Mouse (Mus musculus): ENCODE results near the gene Tnfaip1. TPM values are rescaled to one million over a fixed set of nuclear protein-coding genes. Genes with fewer than 3 reads are reported as not detected.
"Not testable (repeated sequence)": the region's sequence is repeated elsewhere in the genome, so short reads cannot be mapped to it uniquely, and the experiment has no call there.

Tnfaip1 gene
- polyA plus RNA-seq, 1 experiment from 2014 or later, result 82.9 TPM

DNA sequence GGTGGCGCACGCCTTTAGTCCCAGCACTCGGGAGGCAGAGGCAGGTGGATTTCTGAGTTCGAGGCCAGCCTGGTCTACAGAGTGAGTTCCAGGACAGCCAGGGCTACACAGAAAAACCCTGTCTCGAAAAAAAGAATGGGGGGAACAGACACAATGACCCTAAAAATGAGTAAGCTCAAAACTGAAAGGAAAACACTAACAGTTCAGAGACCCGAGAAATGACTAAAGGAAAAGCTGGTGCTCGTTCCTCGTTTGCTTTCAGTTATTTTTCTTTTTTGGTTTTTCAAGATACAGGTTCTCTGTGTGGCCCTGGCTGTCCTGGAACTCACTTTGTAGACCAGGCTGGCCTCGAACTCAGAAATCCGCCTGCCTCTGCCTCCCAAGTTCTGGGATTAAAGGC lies 4.6 kb downstream of the Tnfaip1 start:
- H3K4me3 ChIP-seq (ENCODE audit: low read depth, low read length); H3K4me1 ChIP-seq (ENCODE audit: control insufficient read depth, insufficient read depth, low read length); H3K9ac ChIP-seq (replicated peaks; ENCODE audit: low read depth, low read length); H3K4me2 ChIP-seq (replicated peaks; ENCODE audit: low read depth, low read length); H3K9me3 ChIP-seq (ENCODE audit: control insufficient read depth, low read depth, low read length); H3K27ac ChIP-seq (ENCODE audit: low read length); H3K27me3 ChIP-seq (ENCODE audit: control insufficient read depth, insufficient read depth, low read length); ATAC-seq (ENCODE audit: insufficient number of reproducible peaks, insufficient read depth, low FRiP score, low read depth): not testable (repeated sequence)
- 88% methylated on average over 10 of the region's 10 CpGs for WGBS
- H3K36me3 ChIP-seq (ENCODE audit: control insufficient read depth, insufficient read depth, low read length), result peaks cover 37% of the 10 kb centered on the region

DNA sequence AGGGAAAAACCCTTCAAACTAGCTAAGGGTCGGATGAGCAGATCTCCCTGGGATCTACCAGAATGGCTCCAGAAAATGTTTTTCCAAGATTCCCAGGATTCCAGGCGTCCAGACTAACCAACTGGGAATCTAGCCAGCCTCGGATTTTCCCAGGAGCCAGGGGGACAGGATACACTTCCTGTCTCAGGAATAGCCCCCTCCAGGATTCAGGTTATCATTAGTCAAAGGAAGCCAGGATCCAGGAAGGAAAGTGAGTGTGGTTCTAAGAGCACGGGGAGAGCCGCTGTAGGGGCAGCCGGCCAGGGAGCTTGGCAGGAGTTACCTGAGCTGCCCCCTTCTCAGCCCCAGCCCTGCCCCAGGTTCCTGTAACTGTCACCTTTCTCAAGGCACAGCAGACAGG lies 5.1 kb downstream of the Tnfaip1 start:
- Histone ChIP-seq H3K9ac (replicated peaks; ENCODE audit: low read depth, low read length) (no peak overlapping the region), H3K27me3 (ENCODE audit: control insufficient read depth, insufficient read depth, low read length) (no peaks in the 10 kb centered on the region), H3K4me1 (ENCODE audit: control insufficient read depth, insufficient read depth, low read length) (peaks cover 7% of the 10 kb centered on the region), H3K4me2 (replicated peaks; ENCODE audit: low read depth, low read length) (no peak overlapping the region), H3K27ac (ENCODE audit: low read length) (no peak overlapping the region; the same call in 1 of the 2 replicates), H3K4me3 (ENCODE audit: low read depth, low read length) (no peak overlapping the region), H3K36me3 (ENCODE audit: control insufficient read depth, insufficient read depth, low read length) (peaks cover 42% of the 10 kb centered on the region), H3K9me3 (ENCODE audit: control insufficient read depth, low read depth, low read length) (no peaks in the 10 kb centered on the region)
- no peak for ATAC-seq (ENCODE audit: insufficient number of reproducible peaks, insufficient read depth, low FRiP score, low read depth)
- WGBS, result 65% methylated on average over 6 of the region's 6 CpGs

DNA sequence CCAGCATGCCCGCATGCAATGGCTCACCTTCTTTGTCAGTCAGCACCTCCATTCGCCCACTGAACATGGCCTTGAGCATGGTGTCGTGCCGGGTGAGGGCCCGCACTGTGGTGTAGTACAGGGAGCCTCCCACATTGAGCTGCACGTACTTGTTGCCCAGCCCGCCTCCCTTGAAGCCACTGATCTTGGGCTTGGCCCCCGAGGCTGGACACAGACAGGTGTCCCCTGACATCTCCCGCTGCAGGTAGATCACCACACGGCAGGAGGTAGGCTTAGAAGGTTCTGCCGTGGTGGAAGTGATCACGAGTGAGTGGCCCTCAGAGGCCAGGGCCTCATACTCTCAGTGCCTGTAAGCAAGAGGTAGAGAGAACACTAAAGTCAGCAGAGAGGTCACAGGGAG lies 6.1 kb downstream of the Tnfaip1 start:
- Histone ChIP-seq H3K27me3 (ENCODE audit: control insufficient read depth, insufficient read depth, low read length) (no peaks in the 10 kb centered on the region), H3K9ac (replicated peaks; ENCODE audit: low read depth, low read length) (no peak overlapping the region), H3K9me3 (ENCODE audit: control insufficient read depth, low read depth, low read length) (no peaks in the 10 kb centered on the region), H3K36me3 (ENCODE audit: control insufficient read depth, insufficient read depth, low read length) (peaks cover 51% of the 10 kb centered on the region), H3K4me3 (ENCODE audit: low read depth, low read length) (no peak overlapping the region), H3K27ac (ENCODE audit: low read length) (no peak overlapping the region), H3K4me2 (replicated peaks; ENCODE audit: low read depth, low read length) (no peak overlapping the region), H3K4me1 (ENCODE audit: control insufficient read depth, insufficient read depth, low read length) (peaks cover 6% of the 10 kb centered on the region)
- ATAC-seq (ENCODE audit: insufficient number of reproducible peaks, insufficient read depth, low FRiP score, low read depth), result no peak
- WGBS, result 96% methylated on average over 12 of the region's 12 CpGs

DNA sequence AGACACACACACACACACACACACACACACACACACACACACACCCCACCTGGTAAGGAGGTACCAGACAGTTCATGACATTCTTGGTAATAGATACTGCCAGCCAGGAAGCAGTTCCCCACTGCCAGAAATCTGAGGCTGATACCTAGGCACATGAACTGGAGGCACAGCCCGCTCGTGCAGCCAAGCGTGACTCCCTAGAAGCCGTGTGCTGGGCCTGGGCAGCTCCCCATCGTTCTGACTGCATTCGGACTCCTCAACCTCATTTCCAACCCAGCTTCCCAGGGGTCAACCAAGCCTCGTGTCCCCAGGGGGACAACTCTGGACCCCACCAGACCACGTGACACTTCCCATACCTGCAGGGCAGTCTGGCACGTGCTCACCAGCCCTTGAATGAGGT lies 7.4 kb downstream of the Tnfaip1 start:
- ATAC-seq (ENCODE audit: insufficient number of reproducible peaks, insufficient read depth, low FRiP score, low read depth), result no peak
- Histone ChIP-seq H3K9me3 (ENCODE audit: control insufficient read depth, low read depth, low read length) (no peaks in the 10 kb centered on the region), H3K4me2 (replicated peaks; ENCODE audit: low read depth, low read length) (no peak overlapping the region), H3K36me3 (ENCODE audit: control insufficient read depth, insufficient read depth, low read length) (peaks cover 64% of the 10 kb centered on the region), H3K4me3 (ENCODE audit: low read depth, low read length) (no peak overlapping the region), H3K27me3 (ENCODE audit: control insufficient read depth, insufficient read depth, low read length) (no peaks in the 10 kb centered on the region), H3K9ac (replicated peaks; ENCODE audit: low read depth, low read length) (no peak overlapping the region), H3K27ac (ENCODE audit: low read length) (no peak overlapping the region), H3K4me1 (ENCODE audit: control insufficient read depth, insufficient read depth, low read length) (no peaks in the 10 kb centered on the region)
- WGBS, result 91% methylated on average over 9 of the region's 9 CpGs

DNA sequence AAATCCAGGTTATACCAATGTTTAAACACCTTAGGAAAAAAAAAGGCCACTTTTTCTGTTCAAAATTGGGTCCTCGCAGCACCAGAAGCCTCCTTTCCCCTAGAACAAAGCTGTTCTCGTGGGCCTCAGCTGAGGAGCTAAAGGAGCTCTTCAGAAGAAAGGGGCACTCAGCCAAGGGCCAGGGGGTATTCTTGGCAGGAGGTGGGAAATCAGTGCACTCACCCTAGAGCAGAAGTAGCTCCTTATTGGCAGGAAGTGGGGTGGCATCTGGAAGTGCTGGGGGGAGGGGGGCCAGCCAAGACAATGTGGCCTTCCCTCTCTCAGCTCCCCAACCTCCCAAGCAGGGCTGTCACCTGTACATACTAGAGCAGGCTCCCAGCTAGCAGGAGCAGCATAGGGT lies 11.3 kb downstream of the Tnfaip1 start:
- Histone ChIP-seq H3K36me3 (ENCODE audit: control insufficient read depth, insufficient read depth, low read length) (peaks cover 88% of the 10 kb centered on the region), H3K4me3 (ENCODE audit: low read depth, low read length) (no peak overlapping the region), H3K4me2 (replicated peaks; ENCODE audit: low read depth, low read length) (no peak overlapping the region), H3K4me1 (ENCODE audit: control insufficient read depth, insufficient read depth, low read length) (no peaks in the 10 kb centered on the region), H3K27me3 (ENCODE audit: control insufficient read depth, insufficient read depth, low read length) (no peaks in the 10 kb centered on the region), H3K9me3 (ENCODE audit: control insufficient read depth, low read depth, low read length) (no peaks in the 10 kb centered on the region), H3K27ac (ENCODE audit: low read length) (no peak overlapping the region), H3K9ac (replicated peaks; ENCODE audit: low read depth, low read length) (no peak overlapping the region)
- ATAC-seq (ENCODE audit: insufficient number of reproducible peaks, insufficient read depth, low FRiP score, low read depth), result no peak
- WGBS, result 84% methylated on average over 2 of the region's 2 CpGs

DNA sequence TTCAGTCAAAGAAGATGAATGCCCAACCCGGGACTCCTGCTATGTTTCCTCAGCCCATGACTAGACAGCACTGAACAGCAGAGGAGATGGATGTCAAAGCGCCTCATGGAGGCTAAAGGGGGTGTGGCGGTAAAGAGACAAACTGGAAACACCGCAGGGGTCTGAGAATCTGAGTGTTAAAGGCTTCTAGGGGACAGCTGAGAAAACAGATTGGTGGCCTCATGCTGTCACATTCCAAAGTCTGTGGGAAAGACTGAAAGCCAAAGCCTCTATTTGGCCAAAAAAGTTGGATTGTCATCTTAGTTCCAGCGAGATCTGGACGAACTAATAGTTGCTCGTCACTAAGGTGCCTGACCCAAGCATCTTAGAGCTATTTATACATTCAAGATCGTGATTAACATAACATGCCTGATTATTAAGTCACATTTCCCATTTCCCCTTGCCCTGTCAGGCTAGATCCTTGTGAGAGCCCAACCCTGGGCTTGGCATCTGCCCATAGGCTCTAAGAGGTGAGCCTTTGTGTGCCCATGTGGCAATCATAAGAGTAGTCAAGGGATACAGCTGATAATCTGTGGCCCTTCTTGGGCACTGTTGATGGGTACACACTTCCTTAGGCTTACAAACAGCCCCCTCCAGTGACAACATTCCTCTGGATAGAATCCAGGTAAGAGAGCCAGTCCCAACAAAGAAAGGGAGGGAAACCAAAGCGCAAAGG lies 12.7 kb downstream of the Tnfaip1 start:
- H3K4me2 ChIP-seq (replicated peaks; ENCODE audit: low read depth, low read length), result no peak overlapping the region
- H3K4me1 ChIP-seq (ENCODE audit: control insufficient read depth, insufficient read depth, low read length), result no peaks in the 10 kb centered on the region
- 82% methylated on average over 9 of the region's 9 CpGs for WGBS
- peaks cover 87% of the 10 kb centered on the region for H3K36me3 ChIP-seq (ENCODE audit: control insufficient read depth, insufficient read depth, low read length)
- no peak overlapping the region; the same call in 1 of the 2 replicates for H3K27ac ChIP-seq (ENCODE audit: low read length)
- H3K9me3 ChIP-seq (ENCODE audit: control insufficient read depth, low read depth, low read length), result no peaks in the 10 kb centered on the region
- ATAC-seq (ENCODE audit: insufficient number of reproducible peaks, insufficient read depth, low FRiP score, low read depth), result no peak
- H3K9ac ChIP-seq (replicated peaks; ENCODE audit: low read depth, low read length), result no peak overlapping the region
- H3K27me3 ChIP-seq (ENCODE audit: control insufficient read depth, insufficient read depth, low read length), result no peaks in the 10 kb centered on the region
- H3K4me3 ChIP-seq (ENCODE audit: low read depth, low read length), result no peak overlapping the region

DNA sequence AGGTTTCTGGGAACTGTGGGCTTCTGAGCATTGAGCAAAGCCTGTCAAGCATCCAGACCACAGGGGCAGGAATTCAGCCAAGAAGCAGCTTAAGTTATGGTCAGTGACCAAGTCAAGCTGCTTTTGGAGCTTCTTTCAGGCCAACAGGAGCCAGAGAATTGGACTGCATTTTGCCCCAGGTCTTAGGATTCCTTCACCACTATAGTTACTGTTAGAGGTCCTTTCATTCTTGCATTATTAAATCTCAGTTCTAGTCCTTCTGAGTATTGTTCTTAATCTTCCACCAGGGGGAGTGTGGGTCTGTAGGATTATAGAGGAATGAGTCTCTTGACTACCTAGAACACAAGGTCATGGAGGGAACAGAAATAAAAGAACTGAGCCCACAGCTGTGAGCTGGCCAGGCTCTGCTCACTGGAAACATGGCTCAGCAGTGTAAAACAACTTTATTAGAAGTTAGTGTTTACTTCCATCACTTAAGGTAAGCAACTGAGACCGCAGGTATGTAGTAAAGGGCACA lies 13.6 kb downstream of the Tnfaip1 start:
- Histone ChIP-seq H3K9ac (replicated peaks; ENCODE audit: low read depth, low read length) (no peak overlapping the region), H3K27ac (ENCODE audit: low read length) (no peak overlapping the region), H3K4me2 (replicated peaks; ENCODE audit: low read depth, low read length) (no peak overlapping the region), H3K36me3 (ENCODE audit: control insufficient read depth, insufficient read depth, low read length) (peaks cover 87% of the 10 kb centered on the region), H3K4me3 (ENCODE audit: low read depth, low read length) (no peak overlapping the region), H3K9me3 (ENCODE audit: control insufficient read depth, low read depth, low read length) (no peaks in the 10 kb centered on the region), H3K4me1 (ENCODE audit: control insufficient read depth, insufficient read depth, low read length) (no peaks in the 10 kb centered on the region), H3K27me3 (ENCODE audit: control insufficient read depth, insufficient read depth, low read length) (no peaks in the 10 kb centered on the region)
- 100% methylated on average over 1 of the region's 1 CpGs for WGBS
- ATAC-seq (ENCODE audit: insufficient number of reproducible peaks, insufficient read depth, low FRiP score, low read depth), result no peak

DNA sequence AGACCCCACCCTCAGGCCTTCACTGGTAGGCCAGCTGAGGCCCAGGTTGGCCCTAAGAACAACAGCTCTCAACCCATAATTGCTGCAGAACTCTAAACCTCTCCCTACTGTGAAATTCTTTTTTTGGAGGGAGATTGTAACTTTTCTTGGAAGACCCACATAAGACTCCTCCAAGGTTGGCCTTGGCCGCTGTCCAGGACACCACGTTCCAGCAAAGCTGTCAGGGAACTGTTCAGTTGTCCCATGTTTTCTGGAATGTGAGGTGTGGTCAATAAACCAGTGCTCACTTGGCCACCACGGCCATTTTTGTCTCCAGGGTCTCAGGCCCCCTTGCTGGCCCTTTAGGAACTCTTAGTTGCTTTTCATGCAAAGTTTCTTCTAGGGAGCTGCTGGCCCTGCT lies 14.3 kb downstream of the Tnfaip1 start:
- Histone ChIP-seq H3K4me3 (ENCODE audit: low read depth, low read length) (no peak overlapping the region), H3K9ac (replicated peaks; ENCODE audit: low read depth, low read length) (no peak overlapping the region)
- ATAC-seq (ENCODE audit: insufficient number of reproducible peaks, insufficient read depth, low FRiP score, low read depth), result no peak

DNA sequence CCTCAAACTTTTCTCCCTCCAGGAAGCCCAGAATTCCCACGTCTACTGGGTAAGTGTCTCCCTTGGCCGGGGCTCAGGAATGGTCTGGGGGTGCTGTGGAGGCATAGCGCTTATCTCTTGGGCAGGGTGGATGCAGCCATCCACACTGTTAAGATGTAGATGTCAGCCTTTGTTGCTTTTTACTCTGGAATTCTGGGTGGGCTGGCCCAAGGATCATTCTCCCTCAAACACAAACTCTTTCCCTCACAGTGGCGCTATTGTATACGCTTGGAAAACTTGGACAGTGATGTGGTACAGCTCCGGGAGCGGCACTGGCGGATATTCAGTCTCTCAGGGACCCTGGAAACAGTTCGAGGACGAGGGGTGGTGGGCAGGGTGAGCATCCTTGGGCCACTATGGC lies 17.2 kb downstream of the Tnfaip1 start:
- ATAC-seq (ENCODE audit: insufficient number of reproducible peaks, insufficient read depth, low FRiP score, low read depth), result no peak
- Histone ChIP-seq H3K4me3 (ENCODE audit: low read depth, low read length) (no peak overlapping the region), H3K27me3 (ENCODE audit: control insufficient read depth, insufficient read depth, low read length) (no peaks in the 10 kb centered on the region), H3K4me2 (replicated peaks; ENCODE audit: low read depth, low read length) (no peak overlapping the region), H3K9me3 (ENCODE audit: control insufficient read depth, low read depth, low read length) (no peaks in the 10 kb centered on the region), H3K27ac (ENCODE audit: low read length) (no peak overlapping the region), H3K4me1 (ENCODE audit: control insufficient read depth, insufficient read depth, low read length) (no peaks in the 10 kb centered on the region), H3K36me3 (ENCODE audit: control insufficient read depth, insufficient read depth, low read length) (peaks cover 73% of the 10 kb centered on the region), H3K9ac (replicated peaks; ENCODE audit: low read depth, low read length) (no peak overlapping the region)
- 92% methylated on average over 10 of the region's 10 CpGs for WGBS

More for the DNA sequence above, 14.3 kb downstream of the Tnfaip1 start:
- Histone ChIP-seq H3K4me2 (replicated peaks; ENCODE audit: low read depth, low read length) (no peak overlapping the region), H3K27me3 (ENCODE audit: control insufficient read depth, insufficient read depth, low read length) (no peaks in the 10 kb centered on the region), H3K4me1 (ENCODE audit: control insufficient read depth, insufficient read depth, low read length) (no peaks in the 10 kb centered on the region), H3K36me3 (ENCODE audit: control insufficient read depth, insufficient read depth, low read length) (peaks cover 83% of the 10 kb centered on the region), H3K9me3 (ENCODE audit: control insufficient read depth, low read depth, low read length) (no peaks in the 10 kb centered on the region), H3K27ac (ENCODE audit: low read length) (no peak overlapping the region)
- 88% methylated on average over 3 of the region's 3 CpGs for WGBS

All from stomach, embryonic 14.5 days (tissue).